Mouse (Mus musculus) forebrain, embryonic 14.5 days (tissue): ENCODE results near the gene Mknk2. TPM values are rescaled to one million over a fixed set of nuclear protein-coding genes. Genes with fewer than 3 reads are reported as not detected.

Source experiments
- ATAC-seq: fragments of 200-750 bp; cut with Nextera tagmentation; 2 replicates; pipeline ENCODE4 v1.8.0; 2017; ENCODE audit warnings: mild to moderate bottlenecking, moderate library complexity
- DNase-seq: peaks from one replicate; pipeline ENCODE4 v3.0.0-alpha.2; 2015; ENCODE audit warnings: low spot score
- H3K27ac ChIP-seq: fragments of 300-500 bp; sonication (generic); 2 replicates; pipeline ENCODE4 v1.5.1; 2014; ENCODE audit warnings: low read depth, mild to moderate bottlenecking, control low read depth, low read length, moderate library complexity
- H3K27me3 ChIP-seq: fragments of 300-500 bp; sonication (generic); replicated peaks from 2 replicates; pipeline ENCODE4 v1.6.1; 2014; ENCODE audit warnings: low read length, control low read depth, mixed read lengths; ENCODE audit not compliant: control insufficient read depth, insufficient read depth
- H3K36me3 ChIP-seq: fragments of 300-500 bp; sonication (generic); 2 replicates; pipeline ENCODE4 v1.6.1; 2014; ENCODE audit warnings: low read length, control low read depth; ENCODE audit not compliant: control insufficient read depth, insufficient read depth
- H3K4me1 ChIP-seq: fragments of 300-500 bp; sonication (generic); 2 replicates; pipeline ENCODE4 v1.6.1; 2014; ENCODE audit warnings: antibody characterized with exemption, low read length, control low read depth; ENCODE audit not compliant: control insufficient read depth, insufficient read depth
- H3K4me2 ChIP-seq: fragments of 300-500 bp; sonication (generic); 2 replicates; pipeline ENCODE4 v1.6.1; 2014; ENCODE audit warnings: mild to moderate bottlenecking, control low read depth, low read length
- H3K4me3 ChIP-seq: fragments of 300-500 bp; sonication (generic); 2 replicates; pipeline ENCODE4 v1.5.1; 2014; ENCODE audit warnings: low read depth, low read length, control low read depth
- H3K9ac ChIP-seq: fragments of 300-500 bp; sonication (generic); 2 replicates; pipeline ENCODE4 v1.6.1; 2014; ENCODE audit warnings: mild to moderate bottlenecking, low read length, control low read depth, moderate library complexity
- H3K9me3 ChIP-seq: fragments of 300-500 bp; sonication (generic); replicated peaks from 2 replicates; pipeline ENCODE4 v1.6.1; 2016; ENCODE audit warnings: low read length, control low read depth, mixed read lengths; ENCODE audit not compliant: control insufficient read depth
- whole genome bisulfite sequencing: fragments of 180-500 bp; shearing (Covaris S2); extraction: QIAGEN DNeasy Blood & Tissue Kit; methylation state at CpG from one replicate; pipeline ENCODE4 v1.1.7; 2014; 5-methylcytosine and 5-hydroxymethylcytosine counted together
- polyA plus RNA-seq: library from polyadenylated mRNA; unstranded; fragments of >200 nt; fragmentation: Nextera tagmentation; extraction: Ambion mirVana; gene quantifications from 2 replicates; pipeline ENCODE4 v1.2.1, GENCODE M21; 2014

The Mknk2 gene
- polyA plus RNA-seq, 1 experiment from 2014 or later: 43.1 TPM

GRCm38 (mm10) chr10:80695186-80695585, 17.3 kb upstream of the Mknk2 start:
- 85% methylated on average over 2 of the region's 2 CpGs for WGBS
- H3K27ac ChIP-seq: no peak overlapping the region
- no peak for ATAC-seq

GRCm38 (mm10) chr10:80694159-80694938, 16.4 kb upstream of the Mknk2 start:
- ATAC-seq: no peak
- 88% methylated on average over 13 of the region's 13 CpGs for WGBS

More at GRCm38 (mm10) chr10:80695186-80695585, 17.3 kb upstream of the Mknk2 start:
- H3K9ac ChIP-seq: no peak overlapping the region
- no peak for DNase-seq
- no peak overlapping the region for H3K4me2 ChIP-seq
- H3K4me1 ChIP-seq: no peaks in the 10 kb centered on the region; the same call in 1 of the 2 replicates
- H3K36me3 ChIP-seq: peaks cover 29% of the 10 kb centered on the region
- H3K27me3 ChIP-seq: no peaks in the 10 kb centered on the region
- H3K4me3 ChIP-seq: no peak overlapping the region
- no peaks in the 10 kb centered on the region for H3K9me3 ChIP-seq

GRCm38 (mm10) chr10:80693401-80694045, 15.6 kb upstream of the Mknk2 start:
- no peaks in the 10 kb centered on the region for H3K27me3 ChIP-seq
- peaks cover 44% of the 10 kb centered on the region for H3K36me3 ChIP-seq
- no peak overlapping the region for H3K4me3 ChIP-seq
- H3K9ac ChIP-seq: no peak overlapping the region
- no peaks in the 10 kb centered on the region for H3K9me3 ChIP-seq
- 92% methylated on average over 12 of the region's 12 CpGs for WGBS
- ATAC-seq: no peak
- no peak overlapping the region for H3K27ac ChIP-seq
- no peak for DNase-seq
- H3K4me2 ChIP-seq: no peak overlapping the region
- no peaks in the 10 kb centered on the region for H3K4me1 ChIP-seq

More at GRCm38 (mm10) chr10:80694159-80694938, 16.4 kb upstream of the Mknk2 start:
- Histone ChIP-seq H3K4me1 (no peaks in the 10 kb centered on the region), H3K9ac (no peak overlapping the region), H3K4me3 (no peak overlapping the region), H3K27me3 (no peaks in the 10 kb centered on the region), H3K9me3 (no peaks in the 10 kb centered on the region), H3K36me3 (peaks cover 38% of the 10 kb centered on the region), H3K27ac (no peak overlapping the region), H3K4me2 (no peak overlapping the region)
- no peak for DNase-seq

GRCm38 (mm10) chr10:80692249-80693165, 14.6 kb upstream of the Mknk2 start:
- ATAC-seq (no peak), DNase-seq (no peak)
- Histone ChIP-seq H3K36me3 (peaks cover 48% of the 10 kb centered on the region), H3K27me3 (no peaks in the 10 kb centered on the region), H3K4me3 (no peak overlapping the region), H3K9ac (no peak overlapping the region), H3K9me3 (no peaks in the 10 kb centered on the region), H3K27ac (no peak overlapping the region), H3K4me1 (no peaks in the 10 kb centered on the region), H3K4me2 (no peak overlapping the region)
- WGBS: 84% methylated on average over 14 of the region's 14 CpGs

GRCm38 (mm10) chr10:80687850-80688249, 9.9 kb upstream of the Mknk2 start:
- 46% methylated on average over 5 of the region's 5 CpGs for WGBS
- no peak overlapping the region for H3K9ac ChIP-seq
- no peak overlapping the region for H3K27ac ChIP-seq
- H3K36me3 ChIP-seq: peaks cover 76% of the 10 kb centered on the region
- H3K9me3 ChIP-seq: no peaks in the 10 kb centered on the region
- DNase-seq: peak; percentile 75
- no peaks in the 10 kb centered on the region for H3K4me1 ChIP-seq
- no peaks in the 10 kb centered on the region for H3K27me3 ChIP-seq
- no peak overlapping the region for H3K4me2 ChIP-seq
- no peak overlapping the region for H3K4me3 ChIP-seq
- no peak for ATAC-seq

GRCm38 (mm10) chr10:80686617-80687016, 8.7 kb upstream of the Mknk2 start:
- WGBS: 88% methylated on average over 3 of the region's 3 CpGs
- DNase-seq (no peak), ATAC-seq (no peak)
- H3K9me3 ChIP-seq: no peaks in the 10 kb centered on the region
- no peaks in the 10 kb centered on the region for H3K4me1 ChIP-seq
- H3K4me3 ChIP-seq: no peak overlapping the region
- H3K27ac ChIP-seq: no peak overlapping the region
- no peak overlapping the region for H3K4me2 ChIP-seq
- H3K9ac ChIP-seq: no peak overlapping the region
- no peaks in the 10 kb centered on the region for H3K27me3 ChIP-seq
- H3K36me3 ChIP-seq: peaks cover 73% of the 10 kb centered on the region

GRCm38 (mm10) chr10:80684984-80685383, 7.1 kb upstream of the Mknk2 start:
- DNase-seq (no peak), ATAC-seq (no peak)
- H3K9me3 ChIP-seq: no peaks in the 10 kb centered on the region
- no peaks in the 10 kb centered on the region for H3K4me1 ChIP-seq
- H3K27ac ChIP-seq: no peak overlapping the region
- no peak overlapping the region for H3K4me3 ChIP-seq
- H3K27me3 ChIP-seq: no peaks in the 10 kb centered on the region
- no peak overlapping the region for H3K9ac ChIP-seq
- H3K4me2 ChIP-seq: no peak overlapping the region
- H3K36me3 ChIP-seq: peaks cover 56% of the 10 kb centered on the region
- 91% methylated on average over 4 of the region's 4 CpGs for WGBS

GRCm38 (mm10) chr10:80684214-80684613, 6.3 kb upstream of the Mknk2 start:
- ATAC-seq: no peak
- peak; percentile 45 for DNase-seq
- Histone ChIP-seq H3K9ac (no peak overlapping the region), H3K4me1 (peaks cover 2% of the 10 kb centered on the region; the same call in 1 of the 2 replicates), H3K36me3 (peaks cover 49% of the 10 kb centered on the region), H3K4me2 (no peak overlapping the region), H3K9me3 (no peaks in the 10 kb centered on the region), H3K27me3 (no peaks in the 10 kb centered on the region), H3K27ac (no peak overlapping the region), H3K4me3 (no peak overlapping the region)
- 59% methylated on average over 6 of the region's 6 CpGs for WGBS
